Mouse (Mus musculus): Measurements from ENCODE around the gene Mllt10.

- no peak for TF ChIP-seq CTCF (IDR thresholded peaks at IDR 0.05; ENCODE audit: borderline replicate concordance, control insufficient read depth, extremely low read depth, insufficient read depth, low read length, poor library complexity)
- no peak for TF ChIP-seq POLR2A (IDR thresholded peaks at IDR 0.05; ENCODE audit: control insufficient read depth, extremely low read depth, insufficient read depth, low read length, poor library complexity)
These were observed 24.5 kb upstream of the Mllt10 start for GRCm38 (mm10) chr2:18030581-18030980.
